Mouse (Mus musculus) intestine, embryonic 15.5 days (tissue): ENCODE measurements at regions not wholly inside any gene's neighbourhood (a gene's known extent, or its start where the extent isn't known, plus 50 kb on each side); places are given as distances from the start of the nearest gene placed in this dataset.
"Not testable (repeated sequence)": the region's sequence is repeated elsewhere in the genome, so short reads cannot be mapped to it uniquely, and the experiment has no call there.

ENCODE experiments used
- ATAC-seq: fragments of 200-750 bp; cut with Nextera tagmentation; 2 replicates; pipeline ENCODE4 v1.8.0; 2017; ENCODE audit warnings: moderate TSS enrichment, moderate library complexity
- H3K27ac ChIP-seq: fragments of 300-500 bp; sonication (generic); 2 replicates; pipeline ENCODE4 v1.5.1; 2015; ENCODE audit warnings: mild to moderate bottlenecking, inconsistent platforms
- H3K27me3 ChIP-seq: fragments of 300-500 bp; sonication (generic); replicated peaks from 2 replicates; pipeline ENCODE4 v1.6.1; 2015; ENCODE audit warnings: inconsistent platforms
- H3K36me3 ChIP-seq: fragments of 300-500 bp; sonication (generic); 2 replicates; pipeline ENCODE4 v1.6.1; 2015; ENCODE audit warnings: inconsistent platforms
- H3K4me1 ChIP-seq: fragments of 300-500 bp; sonication (generic); replicated peaks from 2 replicates; pipeline ENCODE4 v1.6.1; 2015; ENCODE audit warnings: inconsistent platforms
- H3K4me2 ChIP-seq: fragments of 300-500 bp; sonication (generic); replicated peaks from 2 replicates; pipeline ENCODE4 v1.6.1; 2015; ENCODE audit warnings: mild to moderate bottlenecking, inconsistent platforms
- H3K4me3 ChIP-seq: fragments of 300-500 bp; sonication (generic); replicated peaks from 2 replicates; pipeline ENCODE4 v1.5.1; 2015; ENCODE audit warnings: inconsistent platforms
- H3K9ac ChIP-seq: fragments of 300-500 bp; sonication (generic); 2 replicates; pipeline ENCODE4 v1.6.1; 2015; ENCODE audit warnings: inconsistent platforms
- H3K9me3 ChIP-seq: fragments of 300-500 bp; sonication (generic); 2 replicates; pipeline ENCODE4 v1.6.1; 2016; ENCODE audit warnings: inconsistent platforms
- WGBS: fragments of 180-500 bp; shearing (Covaris S2); methylation state at CpG from one replicate; pipeline ENCODE4 v1.1.7; 2015; 5-methylcytosine and 5-hydroxymethylcytosine counted together

- ATAC-seq: no peak
- WGBS: 86% methylated on average over 6 of the region's 6 CpGs
- Histone ChIP-seq H3K27ac (no peak overlapping the region), H3K36me3 (no peaks in the 10 kb centered on the region), H3K4me3 (no peak overlapping the region), H3K27me3 (no peaks in the 10 kb centered on the region), H3K9me3 (no peaks in the 10 kb centered on the region), H3K4me2 (no peak overlapping the region), H3K4me1 (no peaks in the 10 kb centered on the region), H3K9ac (no peak overlapping the region)
Measured at GRCm38 (mm10) chr4:67301020-67301419, 473.6 kb downstream of the Tlr4 start.

GRCm38 (mm10) chr4:67301740-67302139 lies 474.4 kb downstream of the Tlr4 start:
- no peaks in the 10 kb centered on the region for H3K36me3 ChIP-seq
- no peak overlapping the region for H3K4me2 ChIP-seq
- no peak for ATAC-seq
- H3K4me3 ChIP-seq: no peak overlapping the region
- 94% methylated on average over 2 of the region's 2 CpGs for WGBS
- H3K9ac ChIP-seq: no peak overlapping the region
- H3K9me3 ChIP-seq: no peaks in the 10 kb centered on the region
- H3K4me1 ChIP-seq: no peaks in the 10 kb centered on the region
- H3K27me3 ChIP-seq: no peaks in the 10 kb centered on the region
- no peak overlapping the region for H3K27ac ChIP-seq

GRCm38 (mm10) chr4:67320098-67320497 lies 492.7 kb downstream of the Tlr4 start:
- H3K27ac ChIP-seq, H3K27me3 ChIP-seq, H3K4me1 ChIP-seq, H3K4me3 ChIP-seq, H3K9me3 ChIP-seq, H3K36me3 ChIP-seq, H3K9ac ChIP-seq, H3K4me2 ChIP-seq: not testable (repeated sequence)
- peak; percentile 58 for ATAC-seq
